Mouse (Mus musculus): ENCODE data around the gene March2. TPM values are rescaled to one million over a fixed set of nuclear protein-coding genes. Genes with fewer than 3 reads are reported as not detected.
"Not testable (repeated sequence)": the region's sequence is repeated elsewhere in the genome, so short reads cannot be mapped to it uniquely, and the experiment has no call there.

Gene March2
- polyA plus RNA-seq, 1 experiment: 59.3 TPM

DNA sequence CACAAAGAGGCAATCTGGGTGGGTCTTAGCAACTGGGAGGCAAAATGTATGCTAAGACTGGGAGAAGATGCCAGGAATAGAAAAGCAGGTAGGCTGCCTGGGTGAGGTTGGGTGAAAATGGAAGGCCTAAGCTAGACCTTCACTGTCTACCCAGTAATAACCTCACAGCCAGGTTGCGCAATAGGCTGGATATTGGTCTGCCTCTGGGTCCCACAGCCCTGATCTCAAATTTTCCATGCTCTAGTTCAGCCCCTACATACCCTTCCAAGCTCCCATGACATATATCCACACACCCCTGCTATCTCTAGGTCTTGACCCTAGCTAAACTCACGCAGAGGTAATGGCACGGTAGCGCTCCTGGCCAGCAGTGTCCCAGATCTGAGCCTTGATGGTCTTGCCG lies 31.0 kb upstream of the March2 start:
- TF ChIP-seq POLR2A (IDR thresholded peaks at IDR 0.05; ENCODE audit: borderline replicate concordance, extremely low read depth, insufficient read depth, insufficient read length, poor library complexity, severe bottlenecking) (no peak), CTCF (IDR thresholded peaks at IDR 0.05; ENCODE audit: borderline replicate concordance, extremely low read depth, insufficient read depth, insufficient read length) (no peak)
- no peak for DNase-seq (ENCODE audit: low read depth)

DNA sequence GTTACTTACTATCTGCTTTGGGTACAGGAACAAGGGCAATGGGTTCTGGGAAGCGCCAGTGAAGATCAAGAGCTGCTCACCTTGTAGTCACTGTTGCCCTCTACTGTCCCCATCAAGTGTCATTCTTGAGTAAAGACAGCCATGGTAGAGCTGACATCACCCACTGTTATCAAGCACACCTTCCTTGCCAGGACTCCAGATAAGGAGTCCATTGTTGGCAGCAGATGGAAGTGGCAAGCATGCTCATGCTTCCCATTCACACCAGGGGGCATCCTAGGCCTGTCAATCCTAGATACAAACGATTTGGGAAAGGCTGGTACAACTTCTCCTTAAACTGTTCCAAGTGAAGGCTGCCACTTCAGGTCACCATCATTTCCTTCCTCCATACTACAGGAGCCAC lies 27.5 kb upstream of the March2 start:
- TF ChIP-seq CTCF (IDR thresholded peaks at IDR 0.05; ENCODE audit: borderline replicate concordance, extremely low read depth, insufficient read depth, insufficient read length): peak; percentile 28; the same call in 1 of the 2 replicates
- no peak for TF ChIP-seq POLR2A (IDR thresholded peaks at IDR 0.05; ENCODE audit: borderline replicate concordance, extremely low read depth, insufficient read depth, insufficient read length, poor library complexity, severe bottlenecking)
- peak; percentile 45 for DNase-seq (ENCODE audit: low read depth)

DNA sequence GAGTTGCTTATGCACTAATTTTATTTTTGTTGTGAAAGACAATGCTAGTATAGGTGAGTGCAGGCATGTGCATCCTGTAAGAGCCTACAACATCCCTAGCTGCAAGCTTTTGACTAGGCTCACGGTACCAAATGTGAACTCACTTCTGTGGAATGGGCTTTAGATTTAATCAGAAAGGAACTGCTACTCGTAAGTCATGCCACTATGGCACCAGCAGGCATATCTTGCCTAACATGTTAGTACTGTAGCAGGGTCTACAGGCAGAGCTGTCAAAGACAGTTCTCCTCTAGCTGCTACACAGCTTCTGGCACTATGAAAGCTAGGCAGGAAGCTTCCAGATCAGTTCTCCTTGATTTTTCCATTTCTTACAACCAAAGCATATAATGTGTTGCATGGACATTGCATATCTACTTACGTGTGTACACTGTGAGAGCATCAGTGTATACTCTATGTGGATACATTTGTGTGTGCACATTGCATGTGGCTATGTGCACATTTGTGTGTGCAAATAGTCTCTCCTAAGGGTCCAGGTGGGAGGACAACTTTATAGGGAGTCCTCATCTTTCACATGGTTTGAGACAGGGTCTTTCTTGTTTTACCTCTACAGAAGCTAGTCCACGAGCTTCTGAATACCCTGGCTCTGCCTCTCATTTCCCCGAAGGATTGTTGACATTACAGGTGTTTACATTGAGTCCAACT lies 26.4 kb upstream of the March2 start:
- DNase-seq (ENCODE audit: low read depth): no peak
- TF ChIP-seq POLR2A (IDR thresholded peaks at IDR 0.05; ENCODE audit: borderline replicate concordance, extremely low read depth, insufficient read depth, insufficient read length, poor library complexity, severe bottlenecking) (no peak), CTCF (IDR thresholded peaks at IDR 0.05; ENCODE audit: borderline replicate concordance, extremely low read depth, insufficient read depth, insufficient read length) (no peak)

DNA sequence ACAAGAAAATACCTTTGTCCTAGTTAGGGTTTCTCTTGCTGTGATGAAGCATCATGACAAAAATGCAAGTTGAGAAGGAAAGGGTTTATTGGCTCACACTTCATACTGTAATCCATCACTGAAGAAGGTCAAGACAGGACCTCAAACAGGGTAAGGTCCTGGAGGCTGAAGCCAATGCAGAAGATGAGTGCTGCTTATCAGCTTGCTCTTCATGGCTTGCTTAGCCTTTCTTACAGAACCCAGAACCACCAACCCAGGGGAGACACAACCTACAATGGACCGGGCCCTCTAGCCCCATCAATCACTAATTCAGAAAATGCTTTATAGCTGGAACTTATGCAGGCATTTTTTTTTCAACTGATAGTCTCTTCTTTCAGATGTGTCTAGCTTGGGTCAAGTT lies 23.9 kb upstream of the March2 start:
- TF ChIP-seq CTCF (IDR thresholded peaks at IDR 0.05; ENCODE audit: borderline replicate concordance, extremely low read depth, insufficient read depth, insufficient read length) (no peak), POLR2A (IDR thresholded peaks at IDR 0.05; ENCODE audit: borderline replicate concordance, extremely low read depth, insufficient read depth, insufficient read length, poor library complexity, severe bottlenecking) (no peak)
- DNase-seq (ENCODE audit: low read depth): no peak

DNA sequence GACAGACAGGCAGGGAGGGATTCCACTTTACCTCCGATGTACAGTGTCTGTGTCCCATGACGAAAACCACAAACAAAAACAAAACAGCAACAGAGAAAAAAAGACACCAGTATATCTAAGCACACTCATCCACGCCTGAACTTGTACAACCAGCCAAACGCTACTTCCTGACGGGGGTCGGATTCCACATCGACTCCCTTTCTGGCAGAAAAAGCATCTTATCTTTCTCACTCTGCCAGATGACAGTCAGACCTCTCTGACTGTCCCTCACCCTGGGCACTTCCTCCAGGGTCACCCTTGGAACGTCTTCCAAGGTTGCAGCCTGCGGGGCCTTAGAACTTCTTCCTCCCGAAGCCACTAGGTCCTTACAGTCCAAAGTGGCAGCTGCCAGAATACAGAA lies 15.1 kb upstream of the March2 start:
- not testable (repeated sequence) for DNase-seq (ENCODE audit: low read depth)

DNA sequence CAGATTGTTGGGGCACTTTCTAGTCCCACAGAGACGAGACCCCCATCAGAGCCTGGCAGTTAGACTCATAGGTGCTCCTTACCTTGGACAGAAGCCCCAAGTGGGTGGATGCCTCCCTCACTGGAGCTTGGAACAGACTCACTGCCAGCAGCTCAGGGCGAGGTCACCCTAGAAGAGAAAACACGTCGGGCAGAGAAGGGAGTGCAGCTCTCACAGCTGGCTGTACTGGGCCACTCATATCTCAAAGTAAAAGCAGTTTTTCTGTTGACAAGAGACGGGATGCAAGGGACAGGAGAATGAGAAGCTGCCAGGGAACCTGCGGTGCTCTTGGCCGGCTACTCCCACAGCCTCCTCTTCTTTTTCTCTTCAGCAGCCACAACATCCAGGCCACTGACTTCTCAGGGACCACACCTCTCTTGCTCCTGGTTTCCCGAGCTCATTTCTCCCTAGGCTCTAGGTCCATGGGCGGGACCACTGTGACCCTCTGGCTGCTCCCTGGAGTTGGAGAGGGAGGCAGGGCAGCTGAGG lies 14.2 kb upstream of the March2 start:
- not testable (repeated sequence) for DNase-seq (ENCODE audit: low read depth)

DNA sequence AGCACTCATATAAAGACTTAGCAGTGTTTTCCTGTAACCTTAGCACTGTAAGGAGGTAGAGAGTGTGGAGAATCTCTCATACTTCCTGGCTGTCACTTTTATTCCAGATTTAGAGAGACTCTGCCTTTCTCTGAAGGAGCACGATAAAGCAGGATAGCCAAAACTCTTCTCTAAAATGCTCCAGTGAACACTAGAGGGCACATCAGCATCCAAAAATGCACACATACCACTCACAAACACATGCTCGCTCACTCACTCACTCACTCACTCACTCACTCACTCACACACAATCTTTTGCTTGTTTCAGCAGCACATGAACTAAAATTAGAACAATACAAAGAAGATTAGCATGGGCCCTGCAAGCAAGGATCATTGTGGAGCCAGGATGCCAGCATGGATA lies 10.7 kb upstream of the March2 start:
- TF ChIP-seq CTCF (IDR thresholded peaks at IDR 0.05; ENCODE audit: borderline replicate concordance, extremely low read depth, insufficient read depth, insufficient read length): peak; percentile 7; the same call in 1 of the 2 replicates
- no peak for TF ChIP-seq POLR2A (IDR thresholded peaks at IDR 0.05; ENCODE audit: borderline replicate concordance, extremely low read depth, insufficient read depth, insufficient read length, poor library complexity, severe bottlenecking)

DNA sequence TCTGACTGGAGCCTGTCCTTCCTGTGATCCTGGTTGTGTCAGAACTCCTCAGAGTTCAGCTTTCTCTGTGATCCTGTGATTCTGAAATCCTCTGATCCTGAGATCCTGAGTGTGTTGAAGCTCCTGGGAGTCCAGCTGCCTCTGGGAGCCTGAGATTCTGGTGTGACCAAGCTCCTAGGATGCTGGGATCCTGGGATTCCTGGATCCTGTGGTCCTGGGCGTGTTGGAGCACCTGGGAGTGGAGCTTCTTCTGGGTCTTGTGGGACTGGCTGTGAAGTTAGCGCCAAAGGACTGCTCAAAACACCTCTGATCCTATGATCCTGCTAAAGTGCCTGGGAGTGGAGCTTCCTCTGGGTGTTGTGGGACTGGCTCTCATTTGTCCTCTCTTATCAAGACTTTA lies 9.9 kb upstream of the March2 start:
- DNase-seq (ENCODE audit: low read depth): no peak

More for the DNA sequence above, 10.7 kb upstream of the March2 start:
- DNase-seq (ENCODE audit: low read depth): no peak

DNA sequence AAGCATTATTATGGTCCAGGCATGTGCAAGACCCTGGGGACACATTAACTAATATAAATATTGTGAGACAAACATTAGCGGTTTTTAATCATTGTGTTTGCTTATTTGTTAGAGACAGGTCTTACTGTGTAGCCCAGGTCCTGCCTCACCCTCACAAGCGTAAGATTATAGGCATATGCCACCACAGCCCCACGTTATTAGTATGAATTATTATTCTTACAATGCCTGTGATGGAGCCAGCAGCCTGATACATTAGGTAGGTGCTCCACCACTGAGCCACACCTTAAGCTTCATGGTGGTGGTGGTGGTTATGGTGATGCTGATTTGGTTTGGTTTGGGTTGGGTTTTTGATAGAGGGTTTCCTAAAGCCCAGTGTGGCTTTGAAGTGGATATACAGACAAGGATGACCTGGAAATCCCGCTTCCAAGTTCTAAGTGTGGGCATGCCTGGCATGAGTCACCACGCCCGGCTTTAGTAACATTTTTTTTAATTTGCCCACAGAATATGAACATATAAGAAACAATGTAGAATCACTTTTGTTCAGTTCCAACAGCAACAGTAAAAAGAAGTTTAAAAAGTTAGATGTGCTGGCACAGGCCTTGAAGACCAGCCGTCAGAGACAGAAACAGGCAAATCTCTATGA lies 1.4 kb upstream of the March2 start:
- TF ChIP-seq POLR2A (IDR thresholded peaks at IDR 0.05; ENCODE audit: borderline replicate concordance, extremely low read depth, insufficient read depth, insufficient read length, poor library complexity, severe bottlenecking) (no peak), CTCF (IDR thresholded peaks at IDR 0.05; ENCODE audit: borderline replicate concordance, extremely low read depth, insufficient read depth, insufficient read length) (no peak)
- no peak for DNase-seq (ENCODE audit: low read depth)

More for the DNA sequence above, 9.9 kb upstream of the March2 start:
- no peak for TF ChIP-seq POLR2A (IDR thresholded peaks at IDR 0.05; ENCODE audit: borderline replicate concordance, extremely low read depth, insufficient read depth, insufficient read length, poor library complexity, severe bottlenecking)
- no peak for TF ChIP-seq CTCF (IDR thresholded peaks at IDR 0.05; ENCODE audit: borderline replicate concordance, extremely low read depth, insufficient read depth, insufficient read length)

DNA sequence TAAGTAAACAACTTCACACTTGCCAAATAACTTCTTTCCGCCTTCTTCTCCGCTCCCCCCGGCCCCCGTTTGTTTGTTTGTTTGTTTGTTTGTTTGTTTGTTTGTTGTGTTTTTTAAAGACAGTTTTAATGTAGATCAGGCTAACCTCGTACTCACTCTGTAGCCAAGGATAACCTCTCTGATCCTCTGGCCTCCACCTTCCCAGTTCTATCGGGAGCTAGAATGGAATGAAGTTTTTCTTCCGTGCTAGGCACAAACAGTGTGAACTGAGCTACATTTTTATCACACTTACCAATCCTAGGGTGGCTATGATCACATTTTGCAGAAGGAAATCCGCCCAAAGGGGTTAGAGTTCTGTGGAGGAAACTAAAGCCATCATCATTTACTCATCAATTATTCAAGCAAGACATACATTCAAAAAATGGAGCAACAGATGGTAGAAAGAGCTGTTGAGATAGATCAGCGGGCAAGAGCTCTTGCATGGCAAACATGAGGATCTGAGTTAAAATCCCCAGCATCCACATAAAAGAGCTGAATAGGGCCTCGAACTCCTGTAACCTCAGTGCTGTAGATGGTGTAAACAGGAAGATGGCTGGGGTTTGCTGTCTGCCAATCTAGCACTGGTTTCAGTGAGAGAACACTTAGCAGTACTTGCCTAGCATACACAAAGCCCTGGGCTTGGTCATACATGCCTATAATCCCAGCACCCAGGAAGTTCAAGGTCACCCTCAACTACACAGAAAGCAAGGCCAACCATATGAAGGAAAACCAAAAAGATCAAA lies 665 bp upstream of the March2 start:
- TF ChIP-seq POLR2A (IDR thresholded peaks at IDR 0.05; ENCODE audit: borderline replicate concordance, extremely low read depth, insufficient read depth, insufficient read length, poor library complexity, severe bottlenecking) (no peak), CTCF (IDR thresholded peaks at IDR 0.05; ENCODE audit: borderline replicate concordance, extremely low read depth, insufficient read depth, insufficient read length) (no peak)
- no peak for DNase-seq (ENCODE audit: low read depth)

DNA sequence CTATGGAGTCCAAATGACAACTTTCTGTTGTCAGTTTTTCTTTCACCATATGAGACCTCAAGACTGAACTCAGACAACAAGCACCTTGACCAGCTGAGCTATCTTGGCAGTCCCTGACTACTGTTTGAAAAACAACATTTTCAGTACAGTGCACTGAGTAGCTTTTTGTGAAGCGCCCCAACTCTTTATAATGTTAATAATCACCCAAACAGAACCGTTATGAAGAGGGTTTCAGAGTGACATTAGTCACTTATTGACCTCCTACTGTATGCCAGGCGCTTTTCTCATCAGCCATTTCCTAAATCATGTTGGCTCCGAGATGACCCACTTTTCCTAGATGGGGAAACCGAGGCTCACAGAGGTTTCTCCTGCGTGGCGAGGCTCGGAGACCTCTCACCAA lies 488 bp downstream of the March2 start:
- TF ChIP-seq POLR2A (IDR thresholded peaks at IDR 0.05; ENCODE audit: borderline replicate concordance, extremely low read depth, insufficient read depth, insufficient read length, poor library complexity, severe bottlenecking) (no peak), CTCF (IDR thresholded peaks at IDR 0.05; ENCODE audit: borderline replicate concordance, extremely low read depth, insufficient read depth, insufficient read length) (no peak)
- peak; percentile 1 for DNase-seq (ENCODE audit: low read depth)

DNA sequence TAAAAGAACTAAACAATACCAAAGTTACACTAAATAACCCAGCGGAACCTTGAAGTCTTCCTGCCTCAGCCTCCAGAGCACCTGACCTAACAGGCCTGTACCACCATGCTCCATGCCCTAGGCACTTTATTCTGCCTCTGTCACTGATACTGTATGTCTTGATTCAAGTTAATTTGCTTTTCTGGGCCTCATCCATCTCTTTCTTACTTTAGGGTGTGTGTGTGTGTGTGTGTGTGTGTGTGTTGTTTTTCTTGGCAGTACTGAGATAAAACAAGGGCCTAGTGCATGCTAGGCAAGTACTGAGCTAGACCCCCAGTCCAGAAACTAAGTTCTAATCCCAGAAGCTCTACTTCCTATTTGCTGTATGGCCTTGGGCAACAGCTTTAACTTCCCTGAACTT lies 1.2 kb downstream of the March2 start:
- TF ChIP-seq CTCF (IDR thresholded peaks at IDR 0.05; ENCODE audit: borderline replicate concordance, extremely low read depth, insufficient read depth, insufficient read length) (no peak), POLR2A (IDR thresholded peaks at IDR 0.05; ENCODE audit: borderline replicate concordance, extremely low read depth, insufficient read depth, insufficient read length, poor library complexity, severe bottlenecking) (no peak)
- DNase-seq (ENCODE audit: low read depth): no peak

All from brain, embryonic 14.5 days (tissue).